Mouse (Mus musculus): ENCODE measurements at regions not wholly inside any gene's neighbourhood (a gene's known extent, or its start where the extent isn't known, plus 50 kb on each side); places are given as distances from the start of the nearest gene placed in this dataset.

GRCm38 (mm10) chrX:12858757-12859156, 96.9 kb upstream of the Med14 start:
- TF ChIP-seq CTCF (IDR thresholded peaks at IDR 0.05; ENCODE audit: borderline replicate concordance, insufficient read depth, low read depth, low read length) (no peak), POLR2A (IDR thresholded peaks at IDR 0.05; ENCODE audit: borderline replicate concordance, insufficient read depth, low read length) (no peak)
